Mouse (Mus musculus) frontal cortex, adult (tissue): ENCODE results near the gene Fndc7.
A peak's percentile ranks its signal among the peaks of the same experiment; 100 is the strongest.

Source experiments
- ATAC-seq: cut with Nextera tagmentation; 2 replicates; pipeline ENCODE4 v1.9.2; 2017; ENCODE audit warnings: mild to moderate bottlenecking, moderate library complexity, mixed read lengths; ENCODE audit not compliant: low TSS enrichment

Fndc7 gene

GRCm38 (mm10) chr3:108889908-108890307, at the start of gene Fndc7:
Fndc7 (minus strand) TSS chr3:108890008.
- no peak for ATAC-seq

- no peak for ATAC-seq
Measured at GRCm38 (mm10) chr3:108939573-108939972, 49.8 kb upstream of the Fndc7 start, which contains the start of gene Henmt1. Henmt1 (plus strand) TSS chr3:108939873.

- ATAC-seq, result no peak
Measured at GRCm38 (mm10) chr3:108938691-108939090, 48.9 kb upstream of the Fndc7 start.

GRCm38 (mm10) chr3:108933557-108933956, 43.7 kb upstream of the Fndc7 start:
- no peak for ATAC-seq

- ATAC-seq, result no peak
Measured at GRCm38 (mm10) chr3:108926308-108926707, 36.5 kb upstream of the Fndc7 start.

- no peak for ATAC-seq
Measured at GRCm38 (mm10) chr3:108925677-108926076, 35.9 kb upstream of the Fndc7 start.

- ATAC-seq, result no peak
Measured at GRCm38 (mm10) chr3:108921822-108922221, 32.0 kb upstream of the Fndc7 start.

- no peak for ATAC-seq
Measured at GRCm38 (mm10) chr3:108920442-108921070, 30.7 kb upstream of the Fndc7 start.

- ATAC-seq, result no peak
Measured at GRCm38 (mm10) chr3:108918852-108919251, 29.0 kb upstream of the Fndc7 start.

GRCm38 (mm10) chr3:108917986-108918385, 28.2 kb upstream of the Fndc7 start:
- ATAC-seq, result no peak

GRCm38 (mm10) chr3:108916857-108917256, 27.0 kb upstream of the Fndc7 start:
- ATAC-seq, result 0 out of 2 replicates have a peak, but pooled peaks have one; percentile 17

GRCm38 (mm10) chr3:108915999-108916398, 26.2 kb upstream of the Fndc7 start:
- ATAC-seq, result peak; percentile 20; the same call in 1 of the 2 replicates

GRCm38 (mm10) chr3:108911548-108912413, 22.0 kb upstream of the Fndc7 start, which contains the start of gene Prpf38b:
Prpf38b (minus strand) TSS chr3:108911727.
- ATAC-seq, result peak; percentile 99

- peak; percentile 68 for ATAC-seq
Measured at GRCm38 (mm10) chr3:108911081-108911547, 21.3 kb upstream of the Fndc7 start.

GRCm38 (mm10) chr3:108910303-108911080, 20.7 kb upstream of the Fndc7 start:
- no peak for ATAC-seq

- ATAC-seq, result no peak
Measured at GRCm38 (mm10) chr3:108902934-108903333, 13.1 kb upstream of the Fndc7 start.

- ATAC-seq, result peak; percentile 46; the same call in 1 of the 2 replicates
Measured at GRCm38 (mm10) chr3:108902038-108902437, 12.2 kb upstream of the Fndc7 start.

- no peak for ATAC-seq
Measured at GRCm38 (mm10) chr3:108900681-108901080, 10.9 kb upstream of the Fndc7 start.

GRCm38 (mm10) chr3:108900147-108900546, 10.3 kb upstream of the Fndc7 start:
- no peak; the same call in 1 of the 2 replicates for ATAC-seq

GRCm38 (mm10) chr3:108898640-108899039, 8.8 kb upstream of the Fndc7 start:
- no peak for ATAC-seq

- no peak for ATAC-seq
Measured at GRCm38 (mm10) chr3:108892914-108893313, 3.1 kb upstream of the Fndc7 start.

- no peak for ATAC-seq
Measured at GRCm38 (mm10) chr3:108892080-108892479, 2.3 kb upstream of the Fndc7 start.
